Mouse (Mus musculus) forebrain, embryonic 10.5 days (tissue): ENCODE measurements around the gene Wls. TPM values are rescaled to one million over a fixed set of nuclear protein-coding genes. Genes with fewer than 3 reads are reported as not detected.
A peak's percentile ranks its signal among the peaks of the same experiment; 100 is the strongest.

Experiments used
- DNase-seq: peaks from one replicate; pipeline ENCODE4 v3.0.0-alpha.2; 2017; ENCODE audit warnings: low spot score; ENCODE audit errors: extremely low spot score
- H3K27ac ChIP-seq: fragments of 300-500 bp; sonication (generic); 2 replicates; pipeline ENCODE4 v1.5.1; 2016; ENCODE audit warnings: mild to moderate bottlenecking
- H3K27me3 ChIP-seq: fragments of 300-500 bp; sonication (generic); 2 replicates; pipeline ENCODE4 v1.6.1; 2016; ENCODE audit warnings: mild to moderate bottlenecking; ENCODE audit not compliant: poor library complexity, severe bottlenecking
- H3K36me3 ChIP-seq: fragments of 300-500 bp; sonication (generic); replicated peaks from 2 replicates; pipeline ENCODE4 v1.6.1; 2016; ENCODE audit warnings: mild to moderate bottlenecking, moderate library complexity
- H3K4me1 ChIP-seq: fragments of 300-500 bp; sonication (generic); 2 replicates; pipeline ENCODE4 v1.6.1; 2016
- H3K4me3 ChIP-seq: fragments of 300-500 bp; sonication (generic); 2 replicates; pipeline ENCODE4 v1.5.1; 2016; ENCODE audit warnings: mild to moderate bottlenecking, moderate library complexity
- H3K9me3 ChIP-seq: fragments of 300-500 bp; sonication (generic); 2 replicates; pipeline ENCODE4 v1.6.1; 2016; ENCODE audit warnings: mild to moderate bottlenecking, moderate library complexity
- WGBS: fragments of 180-500 bp; shearing (Covaris S2); methylation state at CpG from one replicate; pipeline ENCODE4 v1.1.7; 2016; 5-methylcytosine and 5-hydroxymethylcytosine counted together
- polyA plus RNA-seq: library from polyadenylated mRNA; unstranded; fragments of >200 nt; fragmentation: Nextera tagmentation; extraction: Ambion mirVana; gene quantifications from 2 replicates; pipeline ENCODE4 v1.2.1, GENCODE M21; 2016

The Wls gene
- polyA plus RNA-seq, 1 experiment from 2014 or later = 114 TPM

- no peaks in the 10 kb centered on the region; the same call in 1 of the 2 replicates for H3K27me3 ChIP-seq
- no peak for DNase-seq
- peaks cover 30% of the 10 kb centered on the region for H3K36me3 ChIP-seq
- H3K9me3 ChIP-seq = no peaks in the 10 kb centered on the region
- H3K4me3 ChIP-seq = no peak overlapping the region
- no peak overlapping the region for H3K27ac ChIP-seq
- H3K4me1 ChIP-seq = peaks cover 18% of the 10 kb centered on the region
Measured at GRCm38 (mm10) chr3:159878983-159879382, 39.5 kb downstream of the Wls start.

DNA sequence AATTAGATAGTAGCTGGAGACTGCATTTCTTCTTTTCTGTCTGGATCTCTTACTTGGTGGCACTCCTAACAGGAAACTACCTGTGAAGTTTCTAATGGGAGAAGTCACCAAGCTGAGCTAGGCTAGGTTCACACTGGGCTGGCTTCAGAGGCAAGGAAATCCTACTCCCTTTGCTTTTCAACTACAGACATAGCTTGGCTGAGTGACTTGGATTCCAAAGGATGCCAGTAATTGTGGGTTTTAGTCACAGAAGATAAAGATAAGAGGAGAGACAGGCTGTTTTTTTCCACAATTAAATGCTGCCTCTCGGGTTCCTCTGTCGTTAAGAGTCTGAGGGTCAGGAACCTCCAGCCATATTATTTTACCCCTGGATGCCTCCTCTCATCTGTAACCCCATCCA lies 43.9 kb downstream of the Wls start:
- Histone ChIP-seq H3K27ac (0 out of 2 replicates have a peak overlapping the region, but pooled peaks have one; percentile 30), H3K9me3 (no peaks in the 10 kb centered on the region), H3K4me3 (no peak overlapping the region), H3K4me1 (peaks cover 50% of the 10 kb centered on the region), H3K36me3 (peaks cover 4% of the 10 kb centered on the region; the same call in 1 of the 2 replicates), H3K27me3 (peaks cover 5% of the 10 kb centered on the region; the same call in 1 of the 2 replicates)
- WGBS = 27% methylated on average over 2 of the region's 2 CpGs
- no peak for DNase-seq

GRCm38 (mm10) chr3:159884802-159885201 lies 45.3 kb downstream of the Wls start:
- Histone ChIP-seq H3K27me3 (peaks cover 5% of the 10 kb centered on the region; the same call in 1 of the 2 replicates), H3K4me3 (no peak overlapping the region), H3K4me1 (peaks cover 42% of the 10 kb centered on the region), H3K36me3 (peaks cover 4% of the 10 kb centered on the region; the same call in 1 of the 2 replicates), H3K27ac (peak overlapping the region; percentile 79), H3K9me3 (no peaks in the 10 kb centered on the region)
- no peak for DNase-seq

DNA sequence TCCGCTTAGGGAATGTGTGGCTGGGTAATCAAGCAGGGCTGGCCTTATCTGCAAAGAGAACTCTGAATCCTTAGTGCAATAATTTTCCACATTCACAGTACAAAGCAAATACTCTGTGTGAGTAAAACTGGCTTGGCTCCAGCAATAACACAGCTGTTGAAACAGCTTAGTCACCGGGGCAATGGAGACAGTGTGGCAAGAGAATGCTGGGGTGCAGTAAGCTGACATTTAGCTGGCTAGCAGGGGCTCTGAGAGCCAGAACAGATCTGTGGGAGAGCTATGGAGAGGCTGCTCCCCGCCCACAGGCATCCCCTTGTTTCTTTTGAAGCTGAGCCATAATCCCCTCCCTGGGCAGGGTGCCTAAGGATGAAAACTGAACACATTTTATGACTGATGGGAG lies 45.8 kb downstream of the Wls start:
- WGBS = 17% methylated on average over 3 of the region's 3 CpGs
- peak overlapping the region; percentile 79 for H3K27ac ChIP-seq
- H3K4me3 ChIP-seq = no peak overlapping the region
- H3K4me1 ChIP-seq = peaks cover 42% of the 10 kb centered on the region
- DNase-seq = peak; percentile 63
- H3K36me3 ChIP-seq = peaks cover 4% of the 10 kb centered on the region; the same call in 1 of the 2 replicates
- peaks cover 5% of the 10 kb centered on the region; the same call in 1 of the 2 replicates for H3K27me3 ChIP-seq
- no peaks in the 10 kb centered on the region for H3K9me3 ChIP-seq

- Histone ChIP-seq H3K9me3 (no peaks in the 10 kb centered on the region), H3K4me3 (no peak overlapping the region), H3K27me3 (peaks cover 5% of the 10 kb centered on the region; the same call in 1 of the 2 replicates), H3K36me3 (peaks cover 4% of the 10 kb centered on the region; the same call in 1 of the 2 replicates), H3K4me1 (peaks cover 42% of the 10 kb centered on the region), H3K27ac (peak overlapping the region; percentile 53; the same call in 1 of the 2 replicates)
- WGBS = 2% methylated on average over 1 of the region's 1 CpGs
- no peak for DNase-seq
Measured at GRCm38 (mm10) chr3:159885781-159886400, 46.4 kb downstream of the Wls start.

DNA sequence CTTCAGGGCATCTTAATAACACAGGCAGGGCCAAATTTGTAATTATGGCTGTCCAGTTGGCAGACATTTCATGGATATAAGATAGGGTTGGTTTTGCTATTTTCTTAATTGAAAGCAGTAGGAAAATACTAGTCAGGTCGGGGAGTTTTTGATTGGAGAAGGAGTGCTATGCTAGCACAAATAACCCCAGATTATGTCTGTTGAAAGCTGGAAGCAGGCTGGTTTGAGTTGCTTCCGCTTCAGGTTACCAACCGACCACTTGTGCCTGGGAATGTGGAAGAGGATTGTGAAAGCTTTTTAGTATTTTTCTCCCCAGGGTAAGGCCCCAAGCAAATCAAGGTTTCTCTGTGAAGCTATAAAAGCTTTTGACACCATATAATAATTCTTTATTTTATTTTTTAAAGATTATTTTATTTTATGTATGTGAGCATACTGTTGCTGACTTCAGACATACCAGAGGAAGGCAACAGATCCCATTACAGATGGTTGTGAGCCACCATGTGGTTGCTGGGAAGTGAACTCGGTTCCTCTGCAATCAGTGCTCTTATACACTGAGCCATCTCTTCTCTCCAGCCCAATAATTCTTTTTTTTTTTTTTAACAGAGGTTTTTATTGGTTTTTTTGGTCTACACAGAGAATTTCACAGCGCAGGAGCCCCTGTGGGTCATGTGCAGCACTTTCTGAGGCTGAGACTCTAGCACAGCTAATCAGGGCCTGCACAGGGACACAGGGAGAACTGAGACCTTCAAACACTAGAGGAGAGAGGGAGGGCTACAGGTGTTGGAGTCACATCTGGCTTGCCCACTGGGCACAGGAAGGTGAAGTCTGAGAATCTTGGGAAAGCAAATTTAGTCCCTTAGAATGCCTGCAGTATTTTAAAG lies 50.9 kb downstream of the Wls start:
- Histone ChIP-seq H3K9me3 (no peaks in the 10 kb centered on the region), H3K4me1 (peaks cover 19% of the 10 kb centered on the region), H3K27ac (no peak overlapping the region), H3K4me3 (no peak overlapping the region), H3K36me3 (peaks cover 5% of the 10 kb centered on the region; the same call in 1 of the 2 replicates), H3K27me3 (0 out of 2 replicates have a peak, but pooled peaks cover 5% of the 10 kb centered on the region)
- WGBS = 77% methylated on average over 5 of the region's 5 CpGs
- no peak for DNase-seq

- WGBS = 96% methylated on average over 8 of the region's 8 CpGs
- H3K4me1 ChIP-seq = peaks cover 11% of the 10 kb centered on the region
- H3K27me3 ChIP-seq = 0 out of 2 replicates have a peak, but pooled peaks cover 5% of the 10 kb centered on the region
- no peak for DNase-seq
- H3K4me3 ChIP-seq = no peak overlapping the region
- no peak overlapping the region for H3K27ac ChIP-seq
- no peaks in the 10 kb centered on the region for H3K9me3 ChIP-seq
- H3K36me3 ChIP-seq = peaks cover 5% of the 10 kb centered on the region; the same call in 1 of the 2 replicates
Measured at GRCm38 (mm10) chr3:159891057-159891752, 51.7 kb downstream of the Wls start.

DNA sequence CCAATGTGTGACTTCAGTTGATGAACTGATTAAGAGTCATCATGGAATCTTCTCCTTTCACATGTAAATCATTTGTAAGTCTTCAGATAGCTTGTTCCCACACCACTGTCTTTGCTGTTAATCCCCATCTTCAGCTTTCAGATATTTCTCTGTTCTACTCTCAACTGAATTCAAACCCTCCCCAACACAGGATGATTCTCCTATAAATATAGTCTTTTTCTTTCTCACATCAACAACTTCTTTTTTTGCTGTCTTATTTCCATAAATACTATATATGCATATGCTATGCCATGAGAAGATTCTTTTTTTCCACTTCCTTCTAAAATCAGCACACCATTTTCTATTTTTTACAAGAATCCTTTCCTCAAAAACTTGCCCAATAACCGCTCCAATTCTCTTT lies 67.9 kb downstream of the Wls start:
- 93% methylated on average over 1 of the region's 1 CpGs for WGBS
- no peak for DNase-seq
- Histone ChIP-seq H3K27ac (no peak overlapping the region), H3K27me3 (no peaks in the 10 kb centered on the region), H3K36me3 (peaks cover 35% of the 10 kb centered on the region), H3K9me3 (no peaks in the 10 kb centered on the region), H3K4me3 (no peak overlapping the region), H3K4me1 (no peaks in the 10 kb centered on the region)

- no peak for DNase-seq
- Histone ChIP-seq H3K4me3 (no peak overlapping the region), H3K4me1 (no peaks in the 10 kb centered on the region), H3K27me3 (no peaks in the 10 kb centered on the region), H3K9me3 (no peaks in the 10 kb centered on the region), H3K36me3 (peaks cover 62% of the 10 kb centered on the region), H3K27ac (no peak overlapping the region)
- WGBS = 90% methylated on average over 2 of the region's 2 CpGs
Measured at GRCm38 (mm10) chr3:159917328-159918090, 78.0 kb downstream of the Wls start.

Other genes starting within 250 kb of the Wls start
- not detected in 2 replicates for gene Rpe65, start 240.5 kb upstream of the Wls start, polyA plus RNA-seq